Mouse (Mus musculus) lung, adult 2 months (tissue): ENCODE data around the gene Gm49369. TPM values are rescaled to one million over a fixed set of nuclear protein-coding genes. Genes with fewer than 3 reads are reported as not detected.

Experiments
- DNase-seq: peaks from one replicate; pipeline ENCODE4 v3.0.0; 2022
- H3K4me1 ChIP-seq: fragments of 200-500 bp; 2 replicates; pipeline ENCODE4 v1.6.1; 2011; ENCODE audit warnings: low read length; ENCODE audit not compliant: control insufficient read depth, insufficient read depth
- H3K4me3 ChIP-seq: fragments of 200-500 bp; replicated peaks from 2 replicates; pipeline ENCODE3; 2011; ENCODE audit warnings: low read depth, mild to moderate bottlenecking, control low read depth, low read length; ENCODE audit errors: extremely low read depth
- CTCF ChIP-seq: fragments of 200-500 bp; IDR thresholded peaks from 2 replicates; pipeline ENCODE4 v1.5.1; 2011; ENCODE audit warnings: mild to moderate bottlenecking, low read length, control low read depth; ENCODE audit not compliant: insufficient read depth
- POLR2A ChIP-seq: fragments of 200-500 bp; IDR thresholded peaks from 2 replicates; pipeline ENCODE4 v1.6.1; 2011; ENCODE audit warnings: low read depth, mild to moderate bottlenecking, control low read depth, low read length, borderline replicate concordance; ENCODE audit errors: extremely low read depth
- WGBS: fragments of 180-500 bp; shearing (Covaris S2); methylation state at CpG from one replicate; pipeline ENCODE4 v1.1.7; 2018; 5-methylcytosine and 5-hydroxymethylcytosine counted together
- polyA plus RNA-seq: library from polyadenylated mRNA; depleted of rRNA; stranded (reverse); fragments of >200 nt; gene quantifications from 2 replicates; pipeline ENCODE4 v1.2.3, GENCODE M21; 2012

The Gm49369 gene
- polyA plus RNA-seq, 1 experiment, result 0.24 TPM

DNA sequence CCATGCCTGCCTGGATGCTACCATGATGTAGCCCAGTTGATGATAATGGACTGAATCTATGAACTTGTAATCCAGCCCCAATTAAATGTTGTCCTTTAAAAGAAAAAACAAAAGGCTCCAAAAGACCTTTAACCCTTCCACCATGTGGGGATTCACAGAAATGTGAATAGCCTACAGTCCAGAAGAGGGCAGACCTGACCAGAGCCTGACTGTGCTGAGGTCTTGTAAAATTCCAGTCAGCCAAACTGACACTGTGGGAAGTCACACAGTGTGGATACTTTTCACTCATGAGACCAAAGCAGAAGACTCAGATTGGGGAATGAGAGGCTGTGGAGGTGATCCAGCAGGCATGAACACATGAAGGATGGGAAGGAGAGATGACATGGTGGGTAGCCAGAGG lies 21.7 kb downstream of the Gm49369 start:
- no peaks in the 10 kb centered on the region for H3K4me1 ChIP-seq
- TF ChIP-seq CTCF (no peak; the same call in 1 of the 2 replicates), POLR2A (no peak)
- no peak for DNase-seq
- H3K4me3 ChIP-seq, result no peak overlapping the region

DNA sequence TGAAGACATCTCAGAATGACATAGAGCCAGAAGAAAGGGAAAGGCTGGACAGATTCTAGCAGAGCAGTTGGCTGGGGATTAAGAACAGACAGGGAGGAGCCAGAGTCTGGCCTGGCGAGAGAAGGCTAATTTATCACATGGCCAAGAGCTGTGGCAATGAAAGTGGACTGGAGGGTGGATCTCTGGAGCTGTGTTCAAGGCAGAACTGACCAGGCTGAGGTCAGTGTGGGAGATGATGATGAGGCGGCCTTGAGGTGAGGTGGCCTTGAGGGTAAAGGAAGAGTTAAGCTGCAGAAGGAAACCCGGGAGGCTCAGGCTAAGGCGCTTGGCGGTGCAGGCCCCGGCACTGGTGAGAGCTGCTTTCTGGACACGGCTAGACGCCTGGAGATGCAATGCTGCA lies 23.3 kb downstream of the Gm49369 start:
- 69% methylated on average over 8 of the region's 8 CpGs for WGBS
- Histone ChIP-seq H3K4me1 (no peaks in the 10 kb centered on the region), H3K4me3 (no peak overlapping the region)
- DNase-seq, result no peak
- TF ChIP-seq POLR2A (no peak), CTCF (no peak)

DNA sequence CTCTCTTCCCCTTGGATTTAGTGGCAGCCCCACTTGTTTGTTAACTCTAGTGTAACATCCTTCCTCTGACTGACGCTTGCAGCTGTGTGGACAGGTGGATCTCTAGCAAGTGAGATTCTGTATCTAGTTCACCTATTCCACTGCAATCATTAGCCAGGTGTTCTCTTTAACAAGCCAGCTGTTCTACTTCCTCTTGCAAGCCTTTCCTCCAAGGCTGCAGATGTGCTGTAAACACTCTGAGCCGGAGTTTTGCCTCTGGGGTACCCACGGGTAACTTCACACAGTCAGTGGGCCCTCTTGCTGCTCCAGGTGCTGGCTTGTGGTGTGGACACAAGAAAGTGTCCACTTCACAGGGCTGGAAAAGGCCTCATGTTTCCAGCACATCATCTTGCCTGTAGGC lies 24.9 kb downstream of the Gm49369 start:
- TF ChIP-seq CTCF, result no peak
- no peak for TF ChIP-seq POLR2A
- Histone ChIP-seq H3K4me3 (no peak overlapping the region), H3K4me1 (no peaks in the 10 kb centered on the region; the same call in 1 of the 2 replicates)
- WGBS, result 56% methylated on average over 3 of the region's 3 CpGs
- DNase-seq, result no peak

DNA sequence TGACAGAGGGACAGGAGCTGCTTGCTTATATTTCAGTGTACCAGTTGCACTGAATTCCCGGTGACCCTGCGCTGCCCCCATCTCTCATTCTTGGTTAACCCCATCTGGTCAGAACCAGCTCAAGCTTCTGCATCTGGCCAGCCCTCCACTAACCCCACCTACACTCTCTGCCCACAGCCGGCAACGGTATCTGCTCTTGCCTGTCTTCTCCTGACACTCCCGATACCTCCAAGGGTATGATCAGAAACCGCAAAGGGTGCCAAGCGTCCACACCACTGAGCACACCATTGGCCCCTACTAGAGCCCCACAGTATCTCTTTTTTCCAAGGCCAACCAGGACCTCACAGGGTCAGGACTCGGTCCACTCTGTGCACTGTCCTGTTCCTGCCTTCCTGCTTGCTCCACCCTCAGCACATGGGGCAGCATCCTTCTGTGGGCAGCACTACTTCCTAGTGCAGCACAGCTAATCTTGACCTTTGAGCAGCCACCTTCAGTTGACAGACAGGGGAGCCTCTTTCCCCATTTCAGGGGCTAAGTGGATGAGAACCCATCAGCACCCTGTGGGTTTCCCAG lies 27.7 kb downstream of the Gm49369 start:
- Histone ChIP-seq H3K4me1 (no peaks in the 10 kb centered on the region; the same call in 1 of the 2 replicates), H3K4me3 (no peak overlapping the region)
- TF ChIP-seq CTCF (no peak), POLR2A (no peak; the same call in 1 of the 2 replicates)
- no peak for DNase-seq
- 63% methylated on average over 8 of the region's 8 CpGs for WGBS

DNA sequence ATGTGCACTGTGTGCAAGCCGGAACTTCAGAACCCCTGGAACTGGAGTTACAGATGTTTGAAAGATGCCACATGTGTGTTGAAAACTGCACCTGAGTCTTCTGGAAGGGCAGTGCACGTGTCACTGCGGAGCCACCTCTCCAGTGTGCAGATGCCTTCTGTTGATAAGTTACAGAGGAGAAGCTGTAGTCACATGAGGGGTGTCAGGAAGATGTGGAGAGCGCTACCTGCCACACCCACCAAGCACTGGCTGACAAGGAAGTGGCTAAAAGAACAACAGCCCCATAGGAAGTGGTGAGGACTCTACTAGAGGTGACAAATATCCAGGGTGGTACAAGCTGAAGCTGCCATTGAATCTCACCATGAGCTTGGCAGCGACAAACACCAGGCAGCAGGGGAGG lies 28.6 kb downstream of the Gm49369 start:
- Histone ChIP-seq H3K4me1 (no peaks in the 10 kb centered on the region; the same call in 1 of the 2 replicates), H3K4me3 (no peak overlapping the region)
- 42% methylated on average over 5 of the region's 5 CpGs for WGBS
- no peak for DNase-seq
- TF ChIP-seq CTCF, result no peak
- no peak for TF ChIP-seq POLR2A

DNA sequence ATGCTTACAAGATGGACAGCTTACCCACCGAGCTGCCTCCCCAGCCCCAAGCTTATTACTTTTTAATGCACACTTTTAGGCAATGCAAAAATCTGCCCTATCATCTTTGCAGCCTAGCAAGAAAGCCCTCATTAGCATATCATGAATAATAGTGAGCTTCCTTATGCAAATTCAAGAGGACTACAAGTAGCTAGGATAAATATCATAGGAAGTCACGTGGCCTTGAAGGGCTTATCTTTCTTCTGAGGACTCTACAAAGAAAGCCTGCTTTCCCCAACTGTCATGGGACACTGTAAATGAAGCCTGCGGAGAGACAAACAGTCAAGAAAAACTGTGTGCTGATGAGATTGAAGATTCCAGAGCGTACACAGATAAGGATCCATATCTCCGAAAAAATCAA lies 30.9 kb downstream of the Gm49369 start:
- Histone ChIP-seq H3K4me1 (no peaks in the 10 kb centered on the region; the same call in 1 of the 2 replicates), H3K4me3 (no peak overlapping the region)
- no peak for TF ChIP-seq POLR2A
- no peak for TF ChIP-seq CTCF
- no peak for DNase-seq
- WGBS, result 56% methylated on average over 5 of the region's 5 CpGs

DNA sequence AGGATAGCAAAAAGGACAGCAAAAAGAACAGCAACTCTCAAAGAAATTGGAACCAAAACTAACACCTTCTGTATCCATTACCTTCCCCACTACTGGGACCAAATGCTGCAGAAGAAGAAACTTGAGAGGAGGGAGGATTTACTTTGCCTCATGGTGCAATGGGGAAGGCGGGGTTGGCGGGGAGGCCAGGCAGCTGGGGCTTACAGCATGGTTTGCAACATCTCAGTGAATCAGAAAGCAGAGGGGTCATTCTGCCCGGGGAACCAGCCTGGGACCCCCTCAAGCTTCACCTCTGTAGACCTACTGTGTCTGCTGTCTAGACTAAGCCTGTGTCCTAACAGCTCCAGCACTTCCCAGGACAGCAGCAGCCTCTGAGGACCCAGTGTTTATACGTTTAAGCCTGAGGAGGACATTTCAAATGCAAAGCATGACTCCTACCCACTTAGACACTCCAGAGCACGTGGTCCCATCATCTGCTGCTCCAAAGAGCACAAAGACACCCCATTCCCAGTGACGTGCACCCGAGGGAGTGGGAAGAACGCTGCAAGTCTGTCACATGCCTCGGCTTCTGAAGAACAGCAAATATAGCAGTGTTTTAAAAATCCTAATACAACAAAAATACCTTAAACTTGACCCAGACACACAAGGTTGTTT lies 33.0 kb downstream of the Gm49369 start:
- TF ChIP-seq POLR2A, result no peak
- TF ChIP-seq CTCF, result no peak
- WGBS, result 40% methylated on average over 9 of the region's 9 CpGs
- Histone ChIP-seq H3K4me3 (no peak overlapping the region), H3K4me1 (peaks cover 2% of the 10 kb centered on the region)
- DNase-seq, result no peak

DNA sequence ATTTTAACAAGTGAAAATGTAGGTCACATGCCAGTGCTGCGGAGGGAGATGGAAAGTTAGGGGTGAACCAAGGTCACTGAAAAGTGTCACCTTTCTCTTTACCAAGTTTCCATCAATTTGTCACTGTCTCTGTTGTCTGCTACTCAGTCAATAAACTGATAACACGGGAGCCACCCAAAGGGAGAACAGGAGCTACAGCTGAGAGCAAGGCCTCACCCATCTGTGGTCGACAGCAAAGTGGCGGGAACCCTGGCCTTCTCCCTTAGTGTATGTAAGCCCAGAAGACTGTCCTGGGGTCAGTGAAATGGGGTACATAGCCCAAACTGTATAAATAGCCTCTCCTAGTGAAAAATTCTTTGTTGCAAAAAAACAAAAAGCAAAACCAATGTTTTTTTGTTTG lies 34.9 kb downstream of the Gm49369 start:
- no peak for DNase-seq
- no peak overlapping the region for H3K4me3 ChIP-seq
- WGBS, result 67% methylated on average over 4 of the region's 4 CpGs

DNA sequence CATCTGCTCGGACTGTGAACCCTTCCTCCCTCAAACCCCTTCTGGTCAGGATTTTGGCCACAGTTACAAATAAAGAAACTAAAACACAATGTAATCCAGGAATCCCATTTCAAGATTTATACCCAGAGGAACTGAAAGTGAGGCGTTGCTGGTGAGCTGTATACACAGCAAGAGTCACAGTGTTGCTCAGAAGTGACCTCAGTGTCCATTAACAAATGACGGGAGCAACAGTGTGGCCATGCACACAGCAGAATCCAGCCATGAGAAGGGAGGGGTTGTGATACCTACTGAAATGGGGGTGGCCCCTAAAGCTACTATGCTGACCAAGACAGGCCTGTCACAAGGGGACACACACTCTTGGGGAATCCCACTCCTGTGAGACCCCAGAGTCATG lies 40.2 kb downstream of the Gm49369 start:
- no peak overlapping the region for H3K4me3 ChIP-seq
- peaks cover 2% of the 10 kb centered on the region for H3K4me1 ChIP-seq
- 50% methylated on average over 3 of the region's 3 CpGs for WGBS
- TF ChIP-seq CTCF, result no peak
- no peak for DNase-seq

More for the DNA sequence above, 34.9 kb downstream of the Gm49369 start:
- H3K4me1 ChIP-seq, result peaks cover 2% of the 10 kb centered on the region
- no peak for TF ChIP-seq CTCF
- TF ChIP-seq POLR2A, result no peak

DNA sequence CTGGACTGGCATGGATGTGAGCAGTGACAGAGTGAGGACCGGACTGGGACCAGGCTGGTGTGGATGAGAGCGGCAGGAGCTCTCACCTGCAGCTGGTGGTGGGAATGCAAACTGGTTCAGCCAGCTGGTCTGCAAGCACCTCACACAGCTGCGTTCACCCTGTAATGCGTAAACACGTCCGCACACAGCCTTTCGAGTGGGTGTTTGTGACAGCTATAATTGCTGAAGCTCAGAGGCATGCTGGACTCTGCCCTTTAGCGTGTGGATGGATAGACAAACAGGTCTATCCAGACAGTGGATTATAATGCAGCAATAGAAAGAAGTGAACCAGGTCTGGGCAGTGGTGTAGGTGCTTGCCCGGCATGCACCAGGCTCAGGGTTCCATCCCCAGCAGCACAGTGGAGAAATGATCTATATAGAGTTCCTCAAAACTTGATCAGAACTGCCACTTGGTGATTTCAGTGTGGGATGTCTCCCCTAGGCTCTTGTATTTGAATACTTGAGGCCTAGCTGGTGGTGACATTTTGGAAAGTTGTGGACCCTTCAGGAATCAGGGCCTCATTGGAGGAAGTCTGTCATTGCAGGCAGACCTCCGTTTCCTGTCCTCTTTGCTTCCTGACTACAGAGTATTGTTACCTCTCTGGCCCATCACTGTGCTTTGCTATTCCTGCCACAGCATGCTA lies 40.8 kb downstream of the Gm49369 start:
- Histone ChIP-seq H3K4me1 (peaks cover 2% of the 10 kb centered on the region), H3K4me3 (no peak overlapping the region)
- no peak for TF ChIP-seq CTCF
- TF ChIP-seq POLR2A, result no peak
- DNase-seq, result no peak
- 54% methylated on average over 10 of the region's 10 CpGs for WGBS
